Mouse (Mus musculus) lung, postnatal 25 days (tissue): Measurements from ENCODE around the gene Cenps.

Experiments used
- DNase-seq: peaks from one replicate; pipeline ENCODE4 v3.0.0; 2022; ENCODE audit warnings: low spot score

Cenps gene

GRCm38 (mm10) chr4:149157415-149157973 is 20.1 kb upstream of the Cenps start:
- DNase-seq, result no peak

- DNase-seq, result peak; percentile 69
Measured at GRCm38 (mm10) chr4:149155711-149156110, 18.3 kb upstream of the Cenps start.

- no peak for DNase-seq
Measured at GRCm38 (mm10) chr4:149154859-149155258, 17.4 kb upstream of the Cenps start.

- DNase-seq, result no peak
Measured at GRCm38 (mm10) chr4:149150721-149151120, 13.3 kb upstream of the Cenps start.

- peak; percentile 22 for DNase-seq
Measured at GRCm38 (mm10) chr4:149150256-149150655, 12.8 kb upstream of the Cenps start.

GRCm38 (mm10) chr4:149149611-149150010 is 12.2 kb upstream of the Cenps start:
- no peak for DNase-seq

GRCm38 (mm10) chr4:149149196-149149595 is 11.8 kb upstream of the Cenps start:
- no peak for DNase-seq

- DNase-seq, result no peak
Measured at GRCm38 (mm10) chr4:149148084-149148483, 10.7 kb upstream of the Cenps start.

GRCm38 (mm10) chr4:149147528-149147927 is 10.1 kb upstream of the Cenps start:
- no peak for DNase-seq

GRCm38 (mm10) chr4:149145151-149145550 is 7.7 kb upstream of the Cenps start:
- no peak for DNase-seq

- peak; percentile 86 for DNase-seq
Measured at GRCm38 (mm10) chr4:149144459-149144858, 7.0 kb upstream of the Cenps start.

- DNase-seq, result no peak
Measured at GRCm38 (mm10) chr4:149143594-149143993, 6.2 kb upstream of the Cenps start.

GRCm38 (mm10) chr4:149138515-149138914 is 1.1 kb upstream of the Cenps start:
- no peak for DNase-seq

GRCm38 (mm10) chr4:149136116-149136850 is 1.1 kb downstream of the Cenps start:
- DNase-seq, result no peak

- DNase-seq, result no peak
Measured at GRCm38 (mm10) chr4:149133395-149133794, 4.0 kb downstream of the Cenps start.

GRCm38 (mm10) chr4:149131789-149132565 is 5.5 kb downstream of the Cenps start:
- DNase-seq, result peak; percentile 17

- no peak for DNase-seq
Measured at GRCm38 (mm10) chr4:149131021-149131752, 6.2 kb downstream of the Cenps start.

GRCm38 (mm10) chr4:149128467-149128866 is 9.0 kb downstream of the Cenps start:
- DNase-seq, result no peak

GRCm38 (mm10) chr4:149126663-149127062 is 10.8 kb downstream of the Cenps start, which contains the start of gene Cort:
Gene Cort (minus strand): TSS chr4:149126763.
- DNase-seq, result no peak

GRCm38 (mm10) chr4:149126115-149126509 is 11.3 kb downstream of the Cenps start:
- no peak for DNase-seq

- DNase-seq, result no peak
Measured at GRCm38 (mm10) chr4:149125341-149126114, 11.9 kb downstream of the Cenps start.
